Mouse (Mus musculus) erythroblast, adult 5-6 weeks (primary cell): ENCODE measurements around the gene Actr5. TPM values are rescaled to one million over a fixed set of nuclear protein-coding genes. Genes with fewer than 3 reads are reported as not detected.

ENCODE experiments used
- ATAC-seq: replicated peaks from 2 replicates; pipeline ENCODE4 v1.8.0; 2016; ENCODE audit warnings: moderate number of reproducible peaks, mild to moderate bottlenecking, moderate TSS enrichment, inconsistent platforms; ENCODE audit not compliant: poor library complexity, low FRiP score, severe bottlenecking
- total RNA-seq, 2 experiments: library from RNA; stranded (forward) in 1 of 2; stranded (reverse) in 1 of 2; fragments of 150-400 nt in 1 of 2; fragments of 200-764, 138-1000 nt in 1 of 2; gene quantifications; 2 replicates each; pipeline versions ENCODE4 v1.2.3 to v1.2.4; 2015 to 2017; ENCODE audit warnings: low replicate concordance in 2 of 2

Gene Actr5
- total RNA-seq (2015; ENCODE audit: low replicate concordance) (3.1 and 6.5 TPM in 2 replicates), total RNA-seq (2017; ENCODE audit: low replicate concordance) (4.0 and 7.4 TPM in 2 replicates)

- peak; percentile 98 for ATAC-seq
These were observed at the start of gene Actr5 for GRCm38 (mm10) chr2:158624718-158625222. TSS of gene Actr5 (plus strand) at chr2:158624888.

GRCm38 (mm10) chr2:158579979-158580378 is 44.7 kb upstream of the Actr5 start:
- ATAC-seq, result no peak

- ATAC-seq, result no peak
These were observed 39.9 kb upstream of the Actr5 start for GRCm38 (mm10) chr2:158584621-158585358.

DNA sequence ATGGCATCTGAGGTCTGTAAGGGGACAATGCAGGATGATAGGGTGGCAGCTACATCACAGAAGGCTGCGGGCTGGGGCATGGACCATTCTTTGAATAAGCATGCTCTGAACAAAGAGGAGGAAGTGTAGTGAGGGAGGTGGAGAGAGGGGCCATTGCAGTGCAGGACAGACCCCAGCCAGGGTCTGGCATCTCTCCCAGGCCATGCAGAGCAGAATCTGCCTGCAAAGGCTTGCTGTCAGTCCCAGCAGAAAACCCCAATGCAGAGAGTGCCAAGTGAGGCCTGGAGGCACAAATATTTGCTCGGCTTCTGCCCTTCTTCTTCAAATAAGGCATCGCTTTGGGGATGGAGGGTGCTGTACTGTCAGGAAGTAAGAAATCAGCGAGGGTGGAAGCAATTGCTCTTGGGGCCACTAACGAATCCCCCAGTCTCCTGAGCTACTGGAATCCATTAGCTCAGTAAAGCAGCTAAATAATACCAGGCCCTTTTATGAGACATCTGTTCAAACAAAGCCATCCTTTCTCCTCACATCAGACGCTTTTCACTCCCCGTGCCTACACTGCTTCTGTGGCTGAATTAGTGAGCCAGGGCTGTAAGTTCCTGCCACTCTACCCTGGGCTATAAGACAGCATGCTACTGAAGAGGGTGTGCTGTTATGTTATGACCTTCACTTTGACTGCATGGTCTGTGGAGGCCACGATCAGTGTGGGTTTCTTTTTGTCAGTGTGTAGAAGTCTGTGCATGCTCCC is 36.0 kb upstream of the Actr5 start:
- ATAC-seq, result no peak

- no peak for ATAC-seq
These were observed 34.2 kb upstream of the Actr5 start for GRCm38 (mm10) chr2:158590495-158590894.

DNA sequence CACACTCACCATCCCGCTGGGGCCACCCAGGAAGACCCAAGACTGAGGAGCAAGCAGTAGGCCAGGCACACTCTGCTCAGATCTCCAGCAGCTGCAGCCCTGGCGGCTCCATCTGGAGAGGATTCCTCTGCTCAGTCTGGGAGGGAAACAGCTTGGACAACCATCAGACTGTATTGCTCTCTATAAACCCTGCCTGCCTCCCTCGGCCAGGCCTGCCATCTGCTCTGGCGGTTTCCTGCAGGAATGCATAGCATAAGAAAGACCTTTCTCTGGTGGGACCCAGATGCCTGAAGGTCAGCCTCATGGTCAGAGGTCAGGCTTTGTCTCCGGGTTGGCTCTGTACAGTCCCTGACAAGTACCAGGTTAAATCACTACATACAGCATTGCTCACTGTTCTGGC is 33.4 kb upstream of the Actr5 start:
- no peak for ATAC-seq

- no peak for ATAC-seq
These were observed 31.3 kb upstream of the Actr5 start for GRCm38 (mm10) chr2:158593371-158593770.

GRCm38 (mm10) chr2:158595103-158595502 is 29.6 kb upstream of the Actr5 start:
- no peak for ATAC-seq

DNA sequence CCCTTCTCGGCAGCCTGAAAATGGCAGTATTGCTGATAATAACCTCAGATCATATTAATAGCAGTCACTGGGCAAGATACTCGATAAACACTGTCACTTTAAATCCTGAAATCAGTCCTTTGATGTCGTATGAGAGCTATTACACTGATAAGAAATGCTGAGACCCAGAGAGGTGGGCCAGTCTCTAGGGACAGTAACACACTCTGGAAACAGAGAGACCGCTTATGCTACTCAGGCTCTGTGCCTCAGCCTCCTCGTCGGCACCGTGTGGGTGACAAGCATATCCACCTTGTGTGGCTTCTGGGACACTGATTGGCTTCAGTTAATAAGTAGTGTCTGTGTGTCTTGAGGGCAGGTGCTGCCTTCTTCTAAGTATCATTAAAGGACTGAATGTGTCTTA is 29.1 kb upstream of the Actr5 start:
- ATAC-seq, result no peak

GRCm38 (mm10) chr2:158596803-158597202 is 27.9 kb upstream of the Actr5 start:
- no peak for ATAC-seq

GRCm38 (mm10) chr2:158600517-158600916 is 24.2 kb upstream of the Actr5 start:
- ATAC-seq, result no peak

- ATAC-seq, result no peak
These were observed 23.4 kb upstream of the Actr5 start for GRCm38 (mm10) chr2:158601326-158601725.

DNA sequence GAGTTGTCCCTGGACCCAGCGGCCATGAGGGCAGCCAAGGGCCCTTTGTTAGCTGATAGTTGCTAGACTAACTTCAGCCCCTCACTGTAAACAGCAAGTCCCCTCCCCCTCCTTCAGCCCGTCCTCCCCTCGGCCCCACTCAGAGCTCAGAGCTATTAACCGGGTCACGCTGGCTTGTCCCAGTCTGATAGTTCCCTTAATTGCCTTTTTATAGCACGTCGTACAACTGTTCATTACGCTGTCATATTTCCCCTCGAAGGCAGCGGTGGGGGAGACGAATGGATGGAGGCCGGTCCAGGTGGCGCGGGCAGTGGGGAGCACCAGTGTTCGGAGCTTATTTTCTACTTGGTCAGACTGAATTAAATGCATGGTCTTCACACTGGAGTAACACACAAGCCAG is 22.0 kb upstream of the Actr5 start:
- ATAC-seq, result no peak

GRCm38 (mm10) chr2:158606511-158606964 is 18.1 kb upstream of the Actr5 start:
- no peak for ATAC-seq

DNA sequence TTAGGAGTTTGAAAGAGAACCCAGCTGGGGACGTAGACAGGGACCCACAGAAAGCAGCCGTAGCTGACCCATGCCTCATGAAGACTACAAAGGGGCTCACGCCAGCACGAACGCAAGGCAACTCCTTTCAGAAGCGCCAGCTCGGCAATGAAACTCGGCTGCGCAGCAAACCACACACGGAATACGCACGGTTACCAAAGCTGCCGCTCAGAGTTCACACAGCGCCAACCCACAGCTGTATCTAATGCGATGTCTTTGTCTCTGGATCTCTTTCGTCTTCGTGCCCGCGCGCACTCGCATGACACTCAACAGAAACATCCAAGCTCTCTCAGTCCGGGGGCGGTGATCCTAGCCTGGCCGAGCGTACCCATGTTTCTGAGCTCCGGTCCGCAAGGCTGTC is 15.0 kb upstream of the Actr5 start:
- ATAC-seq, result no peak

GRCm38 (mm10) chr2:158610488-158611325 is 14.0 kb upstream of the Actr5 start, which contains the start of gene Slc32a1:
TSS of gene Slc32a1 (plus strand) at chr2:158610767.
- ATAC-seq, result no peak

GRCm38 (mm10) chr2:158611326-158611719 is 13.4 kb upstream of the Actr5 start:
- no peak for ATAC-seq

DNA sequence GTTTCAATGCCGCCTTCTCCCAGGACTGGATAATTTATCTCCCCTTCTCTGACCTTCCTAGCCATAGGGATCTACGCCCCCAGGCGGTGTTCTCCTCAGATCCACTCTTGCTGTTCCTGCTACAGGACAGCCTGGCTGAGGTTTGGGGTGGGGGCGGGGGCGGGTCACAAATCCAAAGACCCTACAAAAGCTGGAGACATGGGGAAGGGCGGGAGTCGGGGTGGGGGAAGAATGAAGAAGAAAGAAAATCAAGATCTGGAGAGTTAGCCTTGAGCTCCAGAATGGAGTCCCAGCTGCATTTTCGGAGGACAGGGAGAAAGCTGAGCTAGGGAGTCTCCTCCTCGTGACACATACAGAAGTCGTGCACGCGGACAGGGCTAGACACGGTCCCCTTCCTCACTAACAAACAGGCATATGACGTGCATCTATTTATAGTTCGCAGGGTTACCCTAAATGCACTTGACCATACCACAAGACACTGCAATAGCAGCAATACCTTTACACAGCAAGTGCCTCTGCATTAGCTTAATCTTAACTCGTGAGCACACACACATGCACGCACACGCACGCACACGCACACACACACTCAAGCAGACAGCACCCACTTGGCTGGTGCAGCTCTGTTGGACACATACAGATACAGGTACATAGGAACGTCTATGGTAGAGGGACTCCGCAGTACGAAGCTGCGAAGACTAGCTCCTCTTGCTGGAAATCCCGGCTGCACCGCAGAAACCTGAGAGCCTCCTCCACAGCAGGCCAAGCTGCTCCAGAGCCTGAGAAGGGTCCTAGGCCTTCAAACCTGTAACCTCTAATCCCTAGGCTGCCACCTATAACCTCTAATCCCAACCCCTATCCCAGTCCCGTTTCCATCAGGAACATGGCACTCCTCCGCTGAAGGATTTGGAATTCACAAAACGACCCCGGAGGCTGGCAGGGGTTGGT is 12.7 kb upstream of the Actr5 start:
- ATAC-seq, result no peak
